Mouse (Mus musculus): ENCODE measurements around the gene Xpnpep1. TPM values are rescaled to one million over a fixed set of nuclear protein-coding genes. Genes with fewer than 3 reads are reported as not detected.

Gene Xpnpep1
- total RNA-seq, 4 experiments from 2014 or later = 76.5 to 88.9 (median 81.1) TPM

DNA sequence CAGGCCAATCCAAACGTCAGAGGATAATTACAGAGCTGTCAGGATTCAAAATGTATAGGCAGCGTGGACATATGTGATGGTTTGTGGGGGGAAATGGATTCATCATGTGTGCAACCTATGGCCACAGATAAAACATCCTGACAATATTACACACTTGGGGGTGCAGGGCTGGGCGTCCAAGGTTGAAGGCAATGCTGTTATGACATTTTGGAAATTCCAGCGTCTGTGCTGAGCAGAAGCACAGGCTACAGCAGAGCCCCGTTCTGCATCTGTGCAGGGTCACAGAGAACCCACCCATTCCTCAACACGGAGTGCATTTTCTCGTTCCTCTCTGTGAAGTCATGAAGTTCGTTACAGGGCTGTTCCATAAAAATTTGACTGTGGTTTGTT is 25.0 kb upstream of the Xpnpep1 start:
- no peak for DNase-seq

DNA sequence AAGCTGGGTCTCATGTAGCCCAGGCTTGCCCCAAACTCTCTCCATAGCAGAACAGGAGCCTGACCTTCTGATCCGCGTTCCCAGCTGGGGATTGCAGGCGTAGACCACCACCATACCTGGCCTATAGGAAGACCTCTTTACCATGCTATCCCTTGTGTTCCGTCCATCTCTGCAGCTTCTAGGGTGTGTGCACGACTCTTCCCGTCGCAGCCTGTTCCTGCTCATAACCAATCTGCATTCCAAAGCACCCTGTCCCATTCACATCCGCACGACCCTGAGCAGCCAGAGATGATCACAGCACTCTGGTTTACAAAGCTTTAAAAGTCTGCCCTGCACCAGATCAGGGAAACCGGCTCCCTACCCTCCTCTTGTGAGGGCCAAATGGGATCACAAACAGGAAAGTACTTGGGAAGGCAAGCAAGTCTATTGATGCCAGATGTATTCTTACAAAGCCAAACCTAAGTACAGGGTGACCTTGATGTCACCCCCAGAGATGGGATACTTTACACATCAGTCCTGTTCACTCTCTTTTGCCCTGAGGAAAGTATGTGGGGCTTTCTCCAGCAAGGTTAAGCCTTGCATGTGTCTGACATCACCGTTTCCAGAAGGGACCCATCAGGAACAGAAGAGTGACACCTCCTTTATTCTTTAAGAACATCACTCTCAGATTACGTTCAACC is 24.4 kb upstream of the Xpnpep1 start:
- DNase-seq = no peak

DNA sequence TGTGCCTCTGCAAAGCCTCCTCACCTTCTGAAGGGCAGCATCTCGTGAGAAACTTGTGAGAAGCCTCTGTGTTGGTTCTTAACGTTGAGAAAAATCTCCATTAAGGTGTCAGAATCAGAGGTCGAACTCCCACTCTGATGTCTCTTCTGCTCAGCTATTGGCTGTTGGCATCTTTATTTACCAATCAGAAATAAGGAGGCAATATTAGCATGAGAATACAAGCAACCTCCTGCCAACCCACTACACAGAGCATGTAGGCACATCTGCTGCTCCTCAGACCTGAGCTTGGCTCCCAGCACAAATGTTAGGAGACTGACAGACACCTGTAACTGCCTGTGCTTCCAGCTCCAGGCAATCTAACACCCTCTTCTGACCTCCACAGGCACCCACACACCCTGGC is 22.0 kb upstream of the Xpnpep1 start:
- no peak for DNase-seq

- no peak for DNase-seq
Observed at GRCm38 (mm10) chr19:53059344-53060111, 19.5 kb upstream of the Xpnpep1 start.

DNA sequence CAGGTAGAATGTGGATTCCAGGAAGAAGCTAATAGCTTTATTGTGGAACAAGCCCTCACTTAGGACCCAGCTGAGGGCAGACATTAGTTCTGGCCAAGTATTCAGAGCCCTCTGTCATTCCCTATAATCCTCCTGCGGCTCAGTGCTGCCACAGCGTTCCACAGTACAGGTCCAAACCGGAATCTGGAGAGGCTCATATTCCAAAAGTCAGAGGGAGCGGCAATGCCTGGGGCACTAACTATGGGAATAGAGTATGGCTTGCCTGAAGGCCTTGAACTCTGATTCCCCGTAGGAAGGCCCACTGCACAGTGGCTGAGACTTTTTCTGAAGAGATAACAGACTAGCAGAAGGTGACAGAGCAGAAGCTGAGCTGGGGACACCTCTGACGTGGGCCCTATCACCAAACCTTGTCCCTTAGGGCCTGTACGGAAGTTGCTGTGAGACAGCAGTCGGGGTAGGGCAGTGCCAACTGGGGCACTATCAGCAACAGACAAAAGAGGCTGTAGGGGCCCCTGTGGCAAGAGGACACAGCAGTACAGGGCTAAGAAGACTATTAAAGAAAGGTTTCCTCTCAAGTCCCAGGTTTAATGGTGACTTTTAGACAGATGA is 18.8 kb upstream of the Xpnpep1 start:
- DNase-seq = no peak

GRCm38 (mm10) chr19:53057980-53058725 is 18.1 kb upstream of the Xpnpep1 start:
- DNase-seq = no peak

GRCm38 (mm10) chr19:53053355-53053754 is 13.3 kb upstream of the Xpnpep1 start:
- no peak for DNase-seq

GRCm38 (mm10) chr19:53052031-53052670 is 12.1 kb upstream of the Xpnpep1 start:
- DNase-seq = no peak

DNA sequence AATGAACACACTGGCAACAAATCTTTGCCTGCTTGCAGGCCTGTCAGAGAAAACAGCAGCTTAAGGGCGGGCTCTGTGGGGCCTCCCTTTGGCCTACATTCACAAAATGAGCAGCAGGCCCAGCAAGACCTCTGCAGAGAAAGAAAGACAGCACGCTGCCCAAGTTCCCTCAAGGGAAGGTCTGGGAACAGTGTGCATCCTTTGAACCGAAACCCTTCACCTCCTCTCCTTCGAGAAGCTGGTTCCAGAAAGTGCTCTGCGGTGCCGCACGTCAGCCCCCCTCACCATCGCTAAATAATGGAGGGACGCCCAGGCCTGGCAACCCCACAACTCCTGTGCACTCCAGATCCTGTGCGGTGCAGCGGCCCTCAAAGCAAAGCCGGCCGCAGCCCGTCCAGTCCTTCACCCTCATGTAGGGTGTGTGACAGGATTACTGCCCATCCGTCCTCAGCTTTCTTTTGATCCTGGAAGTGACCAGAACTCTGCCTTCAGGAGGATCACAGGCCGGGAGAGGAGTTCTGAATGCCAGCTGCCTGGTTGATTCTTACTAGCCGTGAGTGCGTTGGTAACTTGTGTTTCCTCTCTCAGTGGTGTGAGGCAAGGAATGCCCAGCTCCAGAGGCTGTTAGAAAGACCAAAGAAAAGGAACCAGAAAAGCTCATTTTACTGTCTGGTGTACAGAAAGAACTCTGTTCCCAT is 11.4 kb upstream of the Xpnpep1 start:
- DNase-seq = no peak

DNA sequence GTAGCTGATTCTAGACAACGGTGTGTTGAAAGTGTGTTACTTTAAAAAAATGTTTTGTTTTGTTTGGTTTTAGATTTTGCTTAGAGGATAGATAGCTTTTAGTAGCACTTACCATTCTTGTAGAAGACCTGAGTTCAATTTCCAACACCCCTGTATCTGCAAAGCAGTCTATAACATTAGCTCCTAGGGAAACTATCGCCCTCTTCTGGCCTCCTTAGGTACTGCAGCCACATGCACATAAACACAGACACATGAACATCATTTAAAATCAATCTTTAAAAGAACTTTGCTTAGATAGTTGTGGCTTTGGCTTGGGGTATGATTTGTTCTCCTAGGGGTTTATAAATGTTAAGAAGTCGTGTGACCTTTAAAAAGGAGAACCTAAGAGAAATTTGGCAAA is 10.1 kb upstream of the Xpnpep1 start:
- DNase-seq = no peak

DNA sequence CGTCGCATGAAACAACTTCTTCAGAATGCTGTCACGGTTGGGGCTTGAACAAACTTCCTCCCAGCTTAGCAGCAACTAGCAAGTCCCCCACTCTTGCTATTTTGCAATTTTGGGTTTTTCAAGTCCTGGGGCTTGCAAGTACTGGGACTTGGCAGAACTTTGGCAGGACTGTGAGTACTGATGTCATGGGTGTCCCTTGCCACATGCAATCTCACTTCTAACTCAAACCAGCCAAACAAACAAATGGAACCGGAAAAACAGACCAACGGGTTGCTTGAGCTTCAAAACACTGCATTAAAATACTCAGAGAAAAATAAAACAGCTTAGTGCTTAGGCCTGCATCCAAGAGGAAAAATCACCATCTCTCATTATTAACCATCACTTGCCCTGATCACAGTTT is 7.2 kb upstream of the Xpnpep1 start:
- no peak for DNase-seq

DNA sequence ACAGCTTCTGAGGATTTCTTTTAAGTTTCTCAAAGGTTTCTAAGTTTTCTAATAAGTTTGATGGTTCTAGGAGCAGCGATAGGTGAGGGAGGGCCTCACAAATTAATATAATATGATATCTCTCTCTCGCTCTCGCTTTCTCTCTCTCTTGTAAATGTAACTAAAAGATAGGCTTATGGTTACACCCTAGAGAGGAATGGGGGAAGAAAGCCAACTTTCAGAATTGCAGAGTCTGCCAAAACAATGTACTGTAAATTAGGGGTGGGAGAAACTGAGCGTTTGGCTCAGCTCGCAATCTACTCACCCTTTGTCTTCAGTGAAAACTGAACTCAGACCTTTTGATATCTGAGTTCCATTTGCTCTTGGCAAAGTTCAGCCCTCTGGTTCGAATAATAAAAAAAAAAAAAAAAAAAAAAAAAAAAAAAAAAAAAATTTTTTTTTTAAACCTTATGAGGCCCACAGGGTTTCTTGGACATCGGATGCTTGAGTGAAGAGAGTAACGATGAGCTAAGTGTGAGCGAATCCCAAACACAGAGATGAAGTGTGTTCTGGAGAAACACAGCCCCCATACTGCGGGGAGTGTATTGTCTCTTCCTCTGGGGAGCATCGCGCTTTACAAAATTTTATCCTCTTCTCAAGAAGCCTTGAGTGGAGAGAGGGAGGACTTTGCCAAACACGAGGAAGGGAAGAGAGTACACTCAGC is 3.6 kb upstream of the Xpnpep1 start:
- DNase-seq = no peak

DNA sequence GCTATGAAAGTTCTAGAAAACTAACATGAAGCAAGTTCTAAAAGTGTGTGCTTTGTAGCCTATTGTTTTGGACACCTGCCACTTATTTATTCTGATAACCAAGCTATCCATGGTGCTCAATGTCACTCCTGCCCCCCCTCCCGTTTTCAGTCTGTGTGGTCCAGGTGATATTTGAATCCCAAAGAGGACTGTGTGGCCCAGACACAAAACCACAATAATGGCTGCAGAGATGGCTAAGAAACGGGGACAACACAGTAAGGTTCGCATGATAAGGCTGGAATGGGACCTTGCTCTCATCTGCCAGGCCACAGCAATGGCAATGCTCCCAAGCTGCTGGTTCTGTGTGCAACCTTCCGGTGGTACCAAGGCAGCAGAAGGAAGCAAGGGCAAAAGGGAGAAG is 1.6 kb upstream of the Xpnpep1 start:
- DNase-seq = no peak

DNA sequence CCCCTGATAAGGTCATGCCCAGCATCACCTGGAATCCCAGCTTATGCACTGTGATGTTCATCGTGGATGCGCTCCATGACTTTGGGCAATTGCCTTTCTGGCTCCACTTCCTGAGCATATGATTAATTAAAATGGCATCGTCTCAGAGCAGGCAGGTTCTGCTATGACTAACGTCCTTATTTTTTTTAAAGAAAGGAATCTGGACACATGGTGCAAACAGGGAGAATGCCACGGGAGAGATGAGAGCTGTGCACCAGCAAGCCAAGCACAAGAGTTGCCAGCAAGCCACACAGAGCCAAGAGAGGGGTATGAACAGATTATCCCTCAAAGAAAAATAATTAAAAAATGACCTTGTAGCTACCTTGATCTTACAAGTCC is 1.1 kb upstream of the Xpnpep1 start:
- DNase-seq = no peak

DNA sequence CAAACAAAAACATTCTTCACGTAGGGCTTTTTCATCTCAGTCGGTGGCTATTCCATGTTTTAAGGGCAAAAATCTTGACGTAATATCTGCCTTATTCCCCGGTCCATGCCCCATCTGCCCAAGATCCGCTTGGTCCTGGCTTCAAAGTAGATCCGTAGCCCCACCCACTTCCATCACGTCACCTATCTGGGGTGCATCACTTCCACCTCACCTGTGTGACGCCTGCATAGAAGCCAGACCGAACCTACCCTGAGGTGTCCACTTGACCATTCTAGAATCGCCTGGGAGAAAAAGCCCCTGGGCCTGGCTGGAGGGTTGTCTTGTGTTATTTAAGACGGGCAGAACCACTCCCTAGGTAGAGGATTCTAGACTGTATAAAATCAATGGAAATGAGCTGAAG is 924 bp downstream of the Xpnpep1 start:
- no peak for DNase-seq

DNA sequence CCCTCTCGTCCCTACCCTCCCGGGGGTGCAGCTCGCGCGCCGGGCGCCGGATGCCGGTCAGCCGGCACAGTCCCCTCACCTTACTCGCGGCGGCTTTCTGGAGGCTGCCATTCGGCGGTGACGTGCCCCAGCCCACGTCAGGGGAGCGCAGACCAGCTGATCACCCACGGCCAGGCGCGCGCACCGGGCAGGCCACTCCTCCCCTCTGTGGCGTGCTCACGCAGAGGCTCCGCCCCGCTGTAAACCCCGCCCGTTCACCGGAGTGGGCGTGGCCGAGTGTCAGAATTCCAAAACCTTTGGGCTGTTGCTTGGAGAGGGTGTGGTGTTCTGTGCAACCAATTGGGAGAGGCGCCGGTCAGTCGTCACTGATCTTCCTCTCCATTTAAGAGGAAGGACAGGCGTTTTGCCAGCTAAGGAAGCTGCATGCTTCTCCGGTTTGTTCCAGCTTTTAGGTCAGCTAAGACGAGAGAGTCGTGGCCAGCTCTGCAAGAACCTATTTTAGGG is 1.5 kb downstream of the Xpnpep1 start:
- DNase-seq = peak; percentile 99

- DNase-seq = no peak
Observed at GRCm38 (mm10) chr19:53037925-53038419, 2.0 kb downstream of the Xpnpep1 start.

DNA sequence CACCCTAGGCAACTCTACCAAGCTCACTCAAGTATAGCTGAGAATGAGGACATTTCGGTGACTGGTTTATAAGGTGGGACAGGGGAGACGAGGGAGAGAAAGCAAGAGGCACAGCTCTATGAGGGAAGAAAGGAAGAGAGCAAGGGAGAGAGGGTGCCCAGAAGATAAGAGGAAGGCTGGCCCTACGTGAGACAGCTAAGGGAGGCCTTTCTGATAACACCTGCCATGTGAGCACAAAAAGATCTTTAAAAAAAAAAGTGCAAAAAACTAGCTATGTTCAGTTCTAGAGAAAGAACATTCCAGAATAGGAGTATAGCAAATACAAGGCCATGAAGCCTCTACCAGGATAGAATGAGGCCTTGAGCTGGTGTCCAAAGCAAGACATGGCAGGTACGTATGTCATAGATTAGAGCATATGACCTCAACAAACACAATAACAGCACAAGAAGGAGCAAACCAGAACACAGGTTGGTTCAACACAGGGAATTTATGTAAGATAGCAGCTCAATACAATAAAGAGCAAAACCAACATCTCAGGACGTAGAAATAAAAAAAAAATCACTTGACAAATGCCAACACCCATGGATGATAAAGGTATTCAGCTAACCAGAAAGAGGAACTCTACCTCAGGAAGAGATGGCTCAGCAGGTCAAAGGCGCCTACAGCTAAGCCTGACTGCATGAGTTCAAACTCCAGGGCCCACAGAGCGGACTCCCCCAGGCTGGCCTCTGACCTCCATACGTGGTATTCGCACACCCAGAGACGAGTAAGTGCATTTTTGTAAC is 6.7 kb downstream of the Xpnpep1 start:
- DNase-seq = no peak

DNA sequence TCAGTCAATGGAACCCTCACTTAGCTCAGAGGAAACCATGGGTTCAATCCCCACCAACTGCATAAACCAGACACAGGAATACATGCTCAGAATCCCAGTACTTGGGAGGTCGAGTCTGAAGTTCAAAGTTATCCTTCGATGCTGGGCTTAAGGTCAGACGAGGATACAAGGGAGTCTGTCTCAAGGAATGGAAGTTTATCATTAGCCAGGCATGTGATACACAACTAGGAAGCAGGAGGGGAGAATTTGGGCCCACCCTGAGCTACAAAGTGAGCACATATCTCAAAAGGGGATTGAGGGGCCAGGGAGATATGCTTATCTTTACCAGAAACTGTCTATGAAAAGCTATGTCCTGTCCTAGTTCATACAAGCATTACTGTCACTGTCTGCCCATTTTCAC is 7.4 kb downstream of the Xpnpep1 start:
- DNase-seq = no peak

- no peak for DNase-seq
Observed at GRCm38 (mm10) chr19:53031957-53032371, 8.1 kb downstream of the Xpnpep1 start.

All from adrenal gland, adult 8-10 months (tissue).